Mouse (Mus musculus) right cerebral cortex, adult 2 months (tissue): ENCODE measurements around the gene Parva.
A peak's percentile ranks its signal among the peaks of the same experiment; 100 is the strongest.

ENCODE experiments used
- DNase-seq, 2 experiments: peaks; one replicate each; pipeline ENCODE4 v3.0.0; 2021 to 2022; ENCODE audit warnings: low spot score in 2 of 2

Gene Parva

GRCm38 (mm10) chr7:112603496-112604170 lies 176.3 kb downstream of the Parva start:
- no peak for DNase-seq

- no peak for DNase-seq
Measured at GRCm38 (mm10) chr7:112604209-112604608, 176.9 kb downstream of the Parva start.

- DNase-seq = no peak
Measured at GRCm38 (mm10) chr7:112614046-112614790, 186.9 kb downstream of the Parva start.

GRCm38 (mm10) chr7:112614791-112615668 lies 187.7 kb downstream of the Parva start:
- DNase-seq = no peak

GRCm38 (mm10) chr7:112620322-112621179 lies 193.2 kb downstream of the Parva start:
- DNase-seq = peak; percentile 44 to 49

- peak; percentile 54 for DNase-seq
Measured at GRCm38 (mm10) chr7:112627481-112627880, 200.2 kb downstream of the Parva start.

- DNase-seq = no peak
Measured at GRCm38 (mm10) chr7:112634505-112635213, 207.4 kb downstream of the Parva start.

- DNase-seq = no peak
Measured at GRCm38 (mm10) chr7:112635936-112636335, 208.6 kb downstream of the Parva start.
